Mouse (Mus musculus) limb, embryonic 11.5 days (tissue): ENCODE measurements around the gene Sobp. TPM values are rescaled to one million over a fixed set of nuclear protein-coding genes. Genes with fewer than 3 reads are reported as not detected.

Source experiments
- ATAC-seq: fragments of 200-750 bp; cut with Nextera tagmentation; 2 replicates; pipeline ENCODE4 v1.8.0; 2017; ENCODE audit warnings: low read depth; ENCODE audit not compliant: insufficient number of reproducible peaks, low FRiP score, low TSS enrichment
- DNase-seq: peaks from one replicate; pipeline ENCODE4 v3.0.0-alpha.2; 2015; ENCODE audit warnings: low spot score
- H3K27ac ChIP-seq: fragments of 300-500 bp; sonication (generic); replicated peaks from 2 replicates; pipeline ENCODE4 v1.5.1; 2014; ENCODE audit warnings: low read depth, mild to moderate bottlenecking, low read length
- H3K27me3 ChIP-seq: fragments of 300-500 bp; sonication (generic); 2 replicates; pipeline ENCODE4 v1.6.1; 2014; ENCODE audit warnings: mild to moderate bottlenecking, low read length, mixed read lengths; ENCODE audit not compliant: control insufficient read depth, insufficient read depth
- H3K36me3 ChIP-seq: fragments of 300-500 bp; sonication (generic); 2 replicates; pipeline ENCODE4 v1.6.1; 2014; ENCODE audit warnings: mild to moderate bottlenecking, low read length, moderate library complexity, mixed read lengths; ENCODE audit not compliant: control insufficient read depth, insufficient read depth
- H3K4me1 ChIP-seq: fragments of 300-500 bp; sonication (generic); 2 replicates; pipeline ENCODE4 v1.6.1; 2014; ENCODE audit warnings: low read length, mixed read lengths; ENCODE audit not compliant: control insufficient read depth, insufficient read depth
- H3K4me2 ChIP-seq: fragments of 300-500 bp; sonication (generic); 2 replicates; pipeline ENCODE4 v1.6.1; 2014; ENCODE audit warnings: low read depth, mild to moderate bottlenecking, moderate library complexity; ENCODE audit not compliant: severe bottlenecking
- H3K4me3 ChIP-seq: fragments of 300-500 bp; sonication (generic); 2 replicates; pipeline ENCODE4 v1.5.1; 2014; ENCODE audit warnings: low read depth, low read length
- H3K9ac ChIP-seq: fragments of 300-500 bp; sonication (generic); 2 replicates; pipeline ENCODE4 v1.6.1; 2014; ENCODE audit warnings: mild to moderate bottlenecking, low read length
- H3K9me3 ChIP-seq: fragments of 300-500 bp; sonication (generic); 2 replicates; pipeline ENCODE4 v1.6.1; 2016; ENCODE audit warnings: low read length; ENCODE audit not compliant: control insufficient read depth
- WGBS: fragments of 180-500 bp; shearing (Covaris S2); extraction: QIAGEN DNeasy Blood & Tissue Kit; methylation state at CpG from one replicate; pipeline ENCODE4 v1.1.7; 2014; 5-methylcytosine and 5-hydroxymethylcytosine counted together
- polyA plus RNA-seq: library from polyadenylated mRNA; unstranded; fragments of >200 nt; fragmentation: Nextera tagmentation; extraction: Ambion mirVana; gene quantifications from 2 replicates; pipeline ENCODE4 v1.2.1, GENCODE M21; 2014

Gene Sobp
- polyA plus RNA-seq, 1 experiment from 2014 or later: 3.9 TPM

DNA sequence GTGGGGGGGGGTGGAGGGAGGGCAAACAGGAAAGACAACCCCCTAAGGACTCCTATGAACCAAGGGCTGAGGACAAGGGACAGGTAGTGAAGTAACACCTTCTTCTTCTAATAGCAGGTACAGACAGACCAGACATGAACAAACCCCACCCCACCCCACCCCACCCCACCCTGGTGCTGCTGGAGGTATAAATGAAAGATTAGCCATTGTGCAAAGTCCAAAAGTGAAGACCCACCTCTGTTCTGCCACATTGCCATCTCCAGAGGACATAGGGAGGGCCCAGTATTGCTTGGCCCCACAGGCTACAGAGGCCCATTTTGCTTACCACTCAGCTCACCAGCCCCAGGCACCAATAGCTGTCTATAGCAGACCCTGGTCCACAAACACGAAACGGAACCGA, 219.1 kb downstream of the Sobp start:
- H3K4me2 ChIP-seq: no peak overlapping the region
- DNase-seq: no peak
- H3K27ac ChIP-seq: no peak overlapping the region
- H3K9me3 ChIP-seq: no peaks in the 10 kb centered on the region
- WGBS: 91% methylated on average over 3 of the region's 3 CpGs
- no peak for ATAC-seq
- no peak overlapping the region for H3K4me3 ChIP-seq
- peaks cover 7% of the 10 kb centered on the region; the same call in 1 of the 2 replicates for H3K4me1 ChIP-seq
- no peaks in the 10 kb centered on the region for H3K36me3 ChIP-seq
- no peak overlapping the region for H3K9ac ChIP-seq
- H3K27me3 ChIP-seq: no peaks in the 10 kb centered on the region

DNA sequence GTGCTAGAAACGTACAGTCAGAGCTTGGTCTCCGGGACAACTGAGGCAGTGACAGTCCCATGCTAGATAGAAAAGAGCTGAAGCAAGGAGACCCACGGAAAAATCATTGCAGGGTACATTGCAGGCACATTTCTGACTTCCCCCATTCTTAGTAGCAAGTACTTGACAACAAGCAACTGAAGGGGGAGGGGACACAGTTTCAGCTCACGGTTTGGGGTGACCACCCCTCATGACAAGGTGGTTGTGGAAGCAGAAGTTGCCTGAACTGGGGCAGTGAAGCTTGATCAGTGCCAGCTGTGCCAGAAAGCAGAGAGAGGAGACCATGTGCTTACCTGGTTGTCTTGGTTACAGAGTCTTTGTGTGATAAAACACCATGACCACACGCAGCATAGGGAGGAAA, 220.7 kb downstream of the Sobp start:
- no peak for DNase-seq
- WGBS: 72% methylated on average over 5 of the region's 5 CpGs
- Histone ChIP-seq H3K9me3 (no peaks in the 10 kb centered on the region), H3K27ac (no peak overlapping the region), H3K4me3 (no peak overlapping the region), H3K9ac (no peak overlapping the region), H3K36me3 (no peaks in the 10 kb centered on the region), H3K27me3 (no peaks in the 10 kb centered on the region), H3K4me2 (no peak overlapping the region), H3K4me1 (peaks cover 13% of the 10 kb centered on the region)
- no peak for ATAC-seq

Other genes with a start within 250 kb of the Sobp start
- gene 9030612E09Rik, start 174 bp upstream of the Sobp start, polyA plus RNA-seq: 0.98 and 1.4 TPM in 2 replicates
- 12.5 and 13.4 TPM in 2 replicates for gene Pdss2, start 47.0 kb upstream of the Sobp start, polyA plus RNA-seq